Mouse (Mus musculus) adrenal gland (tissue): ENCODE data around the gene Pagr1b.

ENCODE experiments used
- intact Hi-C: fragments of 180-260 bp; cut with DNase I; formaldehyde crosslinking; loops from one replicate; pipeline ENCODE4 v1.15.1; 2025
- microRNA-seq, 2 experiments: library from miRNA; unstranded; fragments of <30 nt; microRNA quantifications; one replicate each; pipeline ENCODE4; 2019

The Pagr1b gene

DNA sequence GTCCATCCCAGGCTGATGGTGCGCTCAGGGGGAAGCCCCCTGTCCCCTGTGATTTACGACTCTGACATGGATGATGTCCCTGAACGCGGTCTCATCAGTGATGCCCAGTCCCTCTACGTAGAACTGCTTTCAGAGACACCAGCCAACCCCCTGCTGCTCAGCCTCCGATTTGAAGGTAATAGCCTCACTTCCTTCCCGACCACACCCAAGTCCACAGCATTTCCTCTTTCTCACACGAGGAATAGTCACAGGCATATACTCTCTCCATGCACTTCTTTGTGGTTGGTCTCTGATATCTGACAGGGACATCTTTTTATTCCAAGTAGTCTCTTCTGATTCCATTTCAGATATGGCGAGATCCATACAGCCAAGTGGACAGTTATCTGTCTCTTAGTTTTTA lies 56.5 kb downstream of the Pagr1b start:
- intact Hi-C loops = no loop called here

DNA sequence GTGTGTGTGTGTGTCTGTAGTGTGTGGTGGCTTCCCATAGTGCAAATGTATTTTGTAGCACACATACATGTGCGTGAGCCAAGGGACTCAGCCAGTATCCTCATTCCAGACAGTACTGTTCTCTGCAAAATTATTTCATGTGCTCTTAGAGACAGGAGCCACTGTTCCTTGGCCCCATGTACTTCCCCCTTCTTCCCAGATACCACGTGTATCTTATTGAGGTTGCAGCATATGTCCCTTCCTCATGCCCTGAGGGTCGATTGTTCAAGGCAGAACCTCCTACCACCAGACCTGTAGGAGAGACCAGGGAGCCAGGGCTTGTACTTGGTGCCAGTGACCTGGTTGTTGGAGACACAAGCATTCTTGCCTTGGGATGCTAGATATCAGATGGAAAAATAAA lies 61.2 kb downstream of the Pagr1b start:
- intact Hi-C loops = no loop called here

DNA sequence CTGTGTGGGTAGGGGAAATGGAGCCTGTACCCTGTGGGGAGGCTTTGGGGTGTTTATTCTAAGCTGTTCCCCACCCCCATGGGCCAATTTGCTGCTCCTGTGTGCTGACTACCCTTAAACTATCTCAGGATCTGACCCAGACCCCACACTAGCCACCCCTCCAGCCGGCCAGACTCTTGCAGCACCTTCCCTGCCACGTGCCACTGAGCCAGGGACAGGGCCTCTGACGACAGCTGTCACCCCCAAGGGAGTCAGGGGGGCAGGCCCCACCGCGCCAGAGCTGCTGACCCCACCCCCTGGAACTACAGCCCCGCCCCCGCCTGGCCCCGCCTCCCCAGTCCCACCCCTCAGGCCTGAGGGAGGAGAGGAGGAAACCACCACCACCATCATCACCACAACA lies 63.6 kb downstream of the Pagr1b start:
- intact Hi-C loops = loop anchor here (5.0 kb wide), 1 partner anchor 150 kb away; no protein-coding TSS in a partner anchor

DNA sequence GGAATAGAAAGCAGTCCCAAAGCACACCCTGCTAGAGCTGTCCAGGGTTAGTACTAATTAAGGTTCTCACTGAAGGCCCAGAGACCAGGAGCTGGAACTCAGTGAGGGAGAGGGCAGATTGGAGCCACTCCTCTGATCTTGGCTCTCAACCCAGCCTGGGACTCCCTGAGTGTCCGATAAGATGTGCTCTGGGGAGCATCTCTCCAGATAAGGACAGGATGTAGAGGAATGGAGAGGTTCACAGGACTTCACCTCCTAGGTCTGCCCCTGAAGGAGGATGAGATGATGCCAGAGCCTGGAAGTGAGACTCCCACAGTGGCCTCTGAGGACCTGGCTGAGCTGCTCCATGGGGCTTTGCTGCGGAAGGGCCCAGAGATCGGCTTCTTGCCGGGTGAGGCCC lies 64.5 kb downstream of the Pagr1b start:
- intact Hi-C loops = loop anchor here (5.0 kb wide), 1 partner anchor 151 kb away; no protein-coding TSS in a partner anchor

Small RNAs within 50 kb of the gene (microRNA-seq; reads per million reads assigned to microRNA genes)
- 0 reads per million in 2 experiments for gene Gm44343
